Mouse (Mus musculus): ENCODE measurements at regions not wholly inside any gene's neighbourhood (a gene's known extent, or its start where the extent isn't known, plus 50 kb on each side); places are given as distances from the start of the nearest gene placed in this dataset.

DNA sequence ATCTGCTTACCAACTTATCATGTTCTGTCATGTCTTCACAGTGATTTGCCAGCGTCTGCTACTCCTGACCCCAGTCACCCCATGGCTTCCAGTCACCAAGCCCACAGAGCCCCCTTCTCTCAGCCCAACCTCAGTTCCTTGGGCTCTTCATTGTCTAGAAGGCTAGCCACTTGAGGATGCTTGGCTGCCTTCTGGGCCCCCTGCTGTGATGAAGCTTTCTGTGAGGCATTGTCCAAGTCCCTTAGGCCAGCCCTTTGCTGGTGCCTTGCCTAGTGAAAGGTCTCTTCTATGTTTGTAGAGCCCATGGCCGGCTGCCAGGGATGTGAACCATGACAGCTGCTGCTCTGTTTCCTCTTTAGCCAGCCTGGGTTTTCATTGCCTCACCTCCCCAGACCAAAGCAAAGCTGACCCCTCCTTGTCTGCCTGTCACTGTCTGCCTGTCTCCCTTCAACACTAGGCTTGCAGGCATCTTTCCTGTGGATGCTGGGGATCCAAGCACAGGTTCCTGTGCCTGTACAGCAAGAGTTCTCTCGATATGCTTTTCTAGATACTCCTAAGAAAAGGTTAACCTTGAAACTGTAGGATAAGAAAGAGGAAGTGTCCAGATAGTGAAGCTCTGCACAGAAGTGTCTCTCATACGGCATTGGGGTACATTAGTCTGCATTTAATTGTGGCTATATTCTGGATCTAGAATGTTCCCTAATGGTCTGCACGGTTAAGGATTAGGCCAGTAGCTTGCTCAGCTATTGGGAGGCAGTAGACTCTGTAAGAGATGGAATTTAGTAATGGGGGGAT, 149.5 kb downstream of the Qrsl1 start:
- Histone ChIP-seq H3K9ac (ENCODE audit: insufficient read depth, low read depth) (peak overlapping the region; percentile 67), H3K36me3 (replicated peaks in 1 of 2; ENCODE audit: control insufficient read depth in 1 of 2, insufficient read depth in 1 of 2, low read length in 1 of 2) (peaks cover 0 to 46% of the 10 kb centered on the region in 2 experiments), H3K4me1 (ENCODE audit: control insufficient read depth in 1 of 2, insufficient read depth in 2 of 2) (peaks cover 26 to 65% of the 10 kb centered on the region in 2 experiments), H3K27me3 (replicated peaks) (no peaks in the 10 kb centered on the region), H3K9me3 (replicated peaks; ENCODE audit: low read length) (peaks cover 8% of the 10 kb centered on the region), H3K4me3 (replicated peaks in 1 of 3; ENCODE audit: low read depth in 2 of 3, low read length in 2 of 3, poor library complexity in 1 of 3) (no peak overlapping the region), H3K79me2 (replicated peaks; ENCODE audit: control insufficient read depth, extremely low read depth, insufficient read depth, poor library complexity, severe bottlenecking) (peaks cover 16% of the 10 kb centered on the region; the same call in 1 of the 2 replicates), H3K27ac (ENCODE audit: insufficient read depth, low read depth) (peak overlapping the region; percentile 94), H3K4me2 (ENCODE audit: insufficient read depth, low read depth, poor library complexity, severe bottlenecking) (peak overlapping the region; percentile 23)
- DNase-seq (ENCODE audit: extremely low read depth): peak; percentile 68
- in situ Hi-C loops (cut with MboI; ENCODE audit: low pct_ligation_motif_present, low pct_unique_long_range_greater_than_20kb, low sequenced_read_pairs): no loop called here
- dilution Hi-C loops (cut with MboI; ENCODE audit: extremely low pct_ligation_motif_present, extremely low pct_unique_long_range_greater_than_20kb, low sequenced_read_pairs): no loop called here
- TF ChIP-seq NELFE (IDR thresholded peaks at IDR 0.05; ENCODE audit: low read depth, low read length): 0 out of 2 replicates have a peak, but pooled peaks have one; percentile 41
- peak; percentile 66 for TF ChIP-seq TCF12 (IDR thresholded peaks at IDR 0.05; ENCODE audit: low read depth, low read length)
- TF ChIP-seq EP300 (IDR thresholded peaks at IDR 0.05; ENCODE audit: low read length): peak; percentile 68
- peak; percentile 12 for TF ChIP-seq RAD21 (IDR thresholded peaks at IDR 0.05; ENCODE audit: low read depth, low read length)
- TF ChIP-seq MAFK (IDR thresholded peaks at IDR 0.05; ENCODE audit: insufficient replicate concordance, low read length): no peak
- TF ChIP-seq ETS1 (conservative IDR thresholded peaks at IDR 0.05; ENCODE audit: low read depth, low read length): peak; percentile 68
- 0 out of 2 replicates have a peak, but pooled peaks have one; percentile 54 for TF ChIP-seq MEF2A (IDR thresholded peaks at IDR 0.05; ENCODE audit: borderline replicate concordance, low read depth, low read length)
- 0 out of 2 replicates have a peak, but pooled peaks have one; percentile 45 for TF ChIP-seq MAZ (IDR thresholded peaks at IDR 0.05; ENCODE audit: low read depth, low read length)
- 0 out of 2 replicates have a peak, but pooled peaks have one; percentile 37 for TF ChIP-seq IRF4 (IDR thresholded peaks at IDR 0.05; ENCODE audit: low read depth, low read length)
- TF ChIP-seq HCFC1 (IDR thresholded peaks at IDR 0.05; ENCODE audit: low read depth, low read length): peak; percentile 44; the same call in 1 of the 2 replicates
- 0 out of 2 replicates have a peak, but pooled peaks have one; percentile 55 for TF ChIP-seq CHD1 (IDR thresholded peaks at IDR 0.05; ENCODE audit: low read depth, low read length)
- no peak for TF ChIP-seq USF1 (IDR thresholded peaks at IDR 0.05; ENCODE audit: low read depth, low read length)
- TF ChIP-seq KAT2A (IDR thresholded peaks at IDR 0.05; ENCODE audit: insufficient replicate concordance, low read length): no peak
- no peak for TF ChIP-seq ZC3H11A (IDR thresholded peaks at IDR 0.05; ENCODE audit: low read depth, low read length)
- peak; percentile 46; the same call in 1 of the 2 replicates for TF ChIP-seq POLR2A (IDR thresholded peaks at IDR 0.05; ENCODE audit: low read depth, low read length)
- TF ChIP-seq SMC3 (IDR thresholded peaks at IDR 0.05; ENCODE audit: low read depth, low read length): peak; percentile 8; the same call in 1 of the 2 replicates
- 0 out of 2 replicates have a peak, but pooled peaks have one; percentile 57 for TF ChIP-seq BHLHE40 (IDR thresholded peaks at IDR 0.05; ENCODE audit: low read depth, low read length)
- TF ChIP-seq TBP (conservative IDR thresholded peaks at IDR 0.05; ENCODE audit: low read depth, low read length): 0 out of 2 replicates have a peak, but pooled peaks have one; percentile 22
- TF ChIP-seq POLR2AphosphoS2 (IDR thresholded peaks at IDR 0.05; ENCODE audit: low read depth, low read length): no peak
- TF ChIP-seq SIN3A (IDR thresholded peaks at IDR 0.05; ENCODE audit: low read length): peak; percentile 54; the same call in 1 of the 2 replicates
- no peak for TF ChIP-seq ELF1 (IDR thresholded peaks at IDR 0.05; ENCODE audit: low read depth, low read length)
- TF ChIP-seq MXI1 (IDR thresholded peaks at IDR 0.05; ENCODE audit: low read depth, low read length): peak; percentile 43; the same call in 1 of the 2 replicates
